Mouse (Mus musculus) MEL (cell line): ENCODE data around the gene Usp11. TPM values are rescaled to one million over a fixed set of nuclear protein-coding genes. Genes with fewer than 3 reads are reported as not detected.

Experiments used
- DNase-seq: peaks from one replicate; pipeline ENCODE4 v3.0.0; 2011; ENCODE audit warnings: low read depth, low spot score
- H3K27ac ChIP-seq: 2 replicates; pipeline ENCODE4 v1.5.1; 2012; ENCODE audit warnings: low read depth, mild to moderate bottlenecking, control low read depth, low read length, moderate library complexity; ENCODE audit not compliant: control insufficient read depth
- H3K27me3 ChIP-seq, 2 experiments: fragments of 150-350 bp in 1 of 2; sonication (generic) in 1 of 2; 2 replicates each; pipeline ENCODE4 v1.6.1; 2012; ENCODE audit warnings: low read length in 2 of 2, mild to moderate bottlenecking in 2 of 2, improper control_type of control experiment in 1 of 2, moderate library complexity in 1 of 2; ENCODE audit not compliant: insufficient read depth in 2 of 2, control insufficient read depth in 1 of 2
- H3K36me3 ChIP-seq, 2 experiments: 2 replicates each; pipeline ENCODE4 v1.6.1; 2012 to 2014; ENCODE audit warnings: low read length in 2 of 2, improper control_type of control experiment in 1 of 2, inconsistent platforms in 1 of 2, mild to moderate bottlenecking in 1 of 2; ENCODE audit not compliant: insufficient read depth in 2 of 2, control insufficient read depth in 1 of 2
- H3K4me1 ChIP-seq, 2 experiments: fragments of 150-350 bp in 1 of 2; sonication (generic) in 1 of 2; 2 replicates each; pipeline ENCODE4 v1.6.1; 2012; ENCODE audit warnings: low read length in 2 of 2, improper control_type of control experiment in 1 of 2, mild to moderate bottlenecking in 1 of 2; ENCODE audit not compliant: insufficient read depth in 2 of 2, control insufficient read depth in 1 of 2
- H3K4me3 ChIP-seq, 2 experiments: fragments of 150-350 bp in 1 of 2; sonication (generic) in 1 of 2; 2 replicates each; pipeline ENCODE4 v1.5.1; 2012; ENCODE audit warnings: low read depth in 2 of 2, low read length in 2 of 2, mild to moderate bottlenecking in 2 of 2, moderate library complexity in 2 of 2, control low read depth in 1 of 2, improper control_type of control experiment in 1 of 2; ENCODE audit not compliant: control insufficient read depth in 1 of 2, insufficient read depth in 1 of 2
- H3K79me2 ChIP-seq: 2 replicates; pipeline ENCODE4 v1.6.1; 2012; ENCODE audit warnings: mild to moderate bottlenecking, low read length, moderate library complexity; ENCODE audit not compliant: control insufficient read depth, poor library complexity, insufficient read depth
- H3K9ac ChIP-seq: 2 replicates; pipeline ENCODE4 v1.6.1; 2012; ENCODE audit warnings: low read depth, mild to moderate bottlenecking, control low read depth, low read length, moderate library complexity; ENCODE audit not compliant: control insufficient read depth, poor library complexity, severe bottlenecking
- H3K9me3 ChIP-seq: fragments of 150-350 bp; sonication (generic); replicated peaks from 2 replicates; pipeline ENCODE4 v1.6.1; 2012; ENCODE audit warnings: mild to moderate bottlenecking, low read length, improper control_type of control experiment, moderate library complexity; ENCODE audit not compliant: insufficient read depth
- BHLHE40 ChIP-seq: IDR thresholded peaks from 2 replicates; pipeline ENCODE4 v1.6.1; 2012; ENCODE audit warnings: low read depth, mild to moderate bottlenecking, inconsistent platforms, low read length, improper control_type of control experiment, borderline replicate concordance
- CHD2 ChIP-seq: IDR thresholded peaks from 2 replicates; pipeline ENCODE4 v1.6.1; 2011; ENCODE audit warnings: low read length, improper control_type of control experiment
- CTCF ChIP-seq, 3 experiments: IDR thresholded peaks in 2 of 3; conservative IDR thresholded peaks in 1 of 3; 2 replicates each; pipeline ENCODE4 v1.5.1; 2011 to 2012; ENCODE audit warnings: low read length in 3 of 3, low read depth in 2 of 3, mild to moderate bottlenecking in 2 of 3, improper control_type of control experiment in 1 of 3, inconsistent platforms in 1 of 3, mixed read lengths in 1 of 3, moderate library complexity in 1 of 3; ENCODE audit not compliant: control insufficient read depth in 1 of 3, insufficient read depth in 1 of 3, poor library complexity in 1 of 3, severe bottlenecking in 1 of 3
- ETS1 ChIP-seq: IDR thresholded peaks from 2 replicates; pipeline ENCODE4 v1.6.1; 2012; ENCODE audit warnings: low read depth, mild to moderate bottlenecking, inconsistent platforms, low read length, improper control_type of control experiment, moderate library complexity
- HCFC1 ChIP-seq: IDR thresholded peaks from 2 replicates; pipeline ENCODE4 v1.6.1; 2012; ENCODE audit warnings: low read depth, mild to moderate bottlenecking, inconsistent platforms, low read length, improper control_type of control experiment, moderate library complexity
- JUND ChIP-seq: IDR thresholded peaks from 2 replicates; pipeline ENCODE4 v1.6.1; 2011; ENCODE audit warnings: low read depth, mild to moderate bottlenecking, improper control_type of control experiment, low read length
- MAX ChIP-seq: IDR thresholded peaks from 2 replicates; pipeline ENCODE4 v1.6.1; 2011; ENCODE audit warnings: low read length, improper control_type of control experiment
- MEF2A ChIP-seq: IDR thresholded peaks from 2 replicates; pipeline ENCODE4 v1.6.1; 2014; ENCODE audit warnings: low read depth, mild to moderate bottlenecking, inconsistent platforms, low read length, improper control_type of control experiment; ENCODE audit not compliant: poor library complexity, insufficient replicate concordance, severe bottlenecking; ENCODE audit errors: extremely low read depth
- MYC ChIP-seq: IDR thresholded peaks from 2 replicates; pipeline ENCODE4 v1.6.1; 2011; ENCODE audit warnings: low read depth, mild to moderate bottlenecking, low read length, improper control_type of control experiment, moderate library complexity
- POLR2A ChIP-seq, 2 experiments: IDR thresholded peaks; 2 replicates each; pipeline ENCODE4 v1.6.1; 2011 to 2012; ENCODE audit warnings: low read length in 2 of 2, mild to moderate bottlenecking in 2 of 2, control low read depth in 1 of 2, improper control_type of control experiment in 1 of 2, low read depth in 1 of 2, moderate library complexity in 1 of 2; ENCODE audit not compliant: control insufficient read depth in 1 of 2, insufficient read depth in 1 of 2, poor library complexity in 1 of 2
- POLR2AphosphoS2 ChIP-seq: IDR thresholded peaks from 2 replicates; pipeline ENCODE4 v1.6.1; 2011; ENCODE audit warnings: low read length, improper control_type of control experiment
- POLR2AphosphoS5 ChIP-seq: IDR thresholded peaks from 2 replicates; pipeline ENCODE4 v1.6.1; 2012; ENCODE audit warnings: low read depth, borderline replicate concordance, mild to moderate bottlenecking, inconsistent platforms, low read length, moderate library complexity, mixed read lengths
- RAD21 ChIP-seq: IDR thresholded peaks from 2 replicates; pipeline ENCODE4 v1.6.1; 2011; ENCODE audit warnings: mild to moderate bottlenecking, low read depth, low read length, improper control_type of control experiment
- RCOR1 ChIP-seq: IDR thresholded peaks from 2 replicates; pipeline ENCODE4 v1.6.1; 2012; ENCODE audit warnings: low read depth, mild to moderate bottlenecking, inconsistent platforms, low read length, improper control_type of control experiment
- SIN3A ChIP-seq: IDR thresholded peaks from 2 replicates; pipeline ENCODE4 v1.6.1; 2012; ENCODE audit warnings: low read length, improper control_type of control experiment, inconsistent platforms
- SMC3 ChIP-seq: IDR thresholded peaks from 2 replicates; pipeline ENCODE4 v1.6.1; 2011; ENCODE audit warnings: low read depth, low read length, improper control_type of control experiment
- TBP ChIP-seq: IDR thresholded peaks from 2 replicates; pipeline ENCODE4 v1.8.0; 2011; ENCODE audit warnings: low read depth, low read length, improper control_type of control experiment
- TCF12 ChIP-seq: IDR thresholded peaks from 2 replicates; pipeline ENCODE4 v1.6.1; 2014; ENCODE audit warnings: low read depth, mild to moderate bottlenecking, inconsistent platforms, low read length, improper control_type of control experiment, moderate library complexity
- ZC3H11A ChIP-seq: IDR thresholded peaks from 2 replicates; pipeline ENCODE4 v1.6.1; 2012; ENCODE audit warnings: low read depth, mild to moderate bottlenecking, inconsistent platforms, low read length, improper control_type of control experiment
- ZMIZ1 ChIP-seq: IDR thresholded peaks from 2 replicates; pipeline ENCODE4 v1.6.1; 2012; ENCODE audit warnings: low read depth, mild to moderate bottlenecking, inconsistent platforms, low read length, improper control_type of control experiment, moderate library complexity
- ZNF384 ChIP-seq: IDR thresholded peaks from 2 replicates; pipeline ENCODE4 v1.6.1; 2012; ENCODE audit warnings: low read depth, mild to moderate bottlenecking, inconsistent platforms, low read length, improper control_type of control experiment
- polyA plus RNA-seq, 2 experiments: library from polyadenylated mRNA; stranded (reverse) in 1 of 2; unstranded in 1 of 2; fragments of >175 nt in 1 of 2; fragments of >200 nt in 1 of 2; gene quantifications; 2 replicates each; pipeline versions ENCODE4 v1.2.1 to v1.2.4; 2012; ENCODE audit warnings: low replicate concordance in 2 of 2, low read depth in 1 of 2; ENCODE audit not compliant: insufficient read length in 2 of 2, insufficient read depth in 1 of 2, missing spikeins in 1 of 2
- total RNA-seq: library from RNA; depleted of rRNA; stranded (reverse); fragments of 300-350 nt; gene quantifications from 2 replicates; pipeline ENCODE4 v1.2.3, GENCODE M21; 2012

The Usp11 gene
- total and polyA plus RNA-seq, 3 experiments = 13.8 to 34.4 TPM; not detected in 1

- Histone ChIP-seq H3K4me3 (peak overlapping the region; percentile 62 to 90), H3K9ac (peak overlapping the region; percentile 97), H3K27me3 (no peaks in the 10 kb centered on the region), H3K9me3 (no peaks in the 10 kb centered on the region), H3K79me2 (peaks cover 27% of the 10 kb centered on the region), H3K27ac (peak overlapping the region; percentile 73), H3K4me1 (peaks cover 8 to 16% of the 10 kb centered on the region in 2 experiments), H3K36me3 (peaks cover 2 to 22% of the 10 kb centered on the region in 2 experiments; a peak in 3 of 4 replicates)
- peak; percentile 59 for DNase-seq
- TF ChIP-seq TBP = no peak
- TF ChIP-seq ZMIZ1 = no peak
- no peak for TF ChIP-seq RCOR1
- TF ChIP-seq ETS1 = no peak
- TF ChIP-seq BHLHE40 = no peak
- peak in 2 of 3 experiments; percentile 18 to 46; a peak in 4 of 6 replicates for TF ChIP-seq CTCF (IDR thresholded peaks at IDR 0.05 in 2 of 3, conservative IDR thresholded peaks at IDR 0.05 in 1 of 3; ENCODE audit: control insufficient read depth in 1 of 3, insufficient read depth in 1 of 3, low read depth in 2 of 3, low read length in 3 of 3, poor library complexity in 1 of 3, severe bottlenecking in 1 of 3)
- TF ChIP-seq ZNF384 = no peak
- TF ChIP-seq SIN3A = no peak; the same call in 1 of the 2 replicates
Observed at GRCm38 (mm10) chrX:20688615-20689014, 15.1 kb upstream of the Usp11 start.

- Histone ChIP-seq H3K9me3 (no peaks in the 10 kb centered on the region), H3K36me3 (peaks cover 10 to 20% of the 10 kb centered on the region in 2 experiments), H3K9ac (no peak overlapping the region), H3K79me2 (peaks cover 27% of the 10 kb centered on the region), H3K27ac (no peak overlapping the region), H3K4me1 (peaks cover 5 to 14% of the 10 kb centered on the region in 2 experiments), H3K4me3 (no peak overlapping the region), H3K27me3 (no peaks in the 10 kb centered on the region)
- DNase-seq = no peak
- TF ChIP-seq ETS1 = no peak
- TF ChIP-seq CHD2 = no peak
- no peak for TF ChIP-seq JUND
- TF ChIP-seq MAX = no peak
- TF ChIP-seq POLR2AphosphoS2 = no peak
- TF ChIP-seq RAD21 = no peak
- TF ChIP-seq MEF2A = no peak
- no peak for TF ChIP-seq HCFC1
- no peak for TF ChIP-seq POLR2A (IDR thresholded peaks at IDR 0.05; ENCODE audit: control insufficient read depth in 1 of 2, insufficient read depth in 1 of 2, low read depth in 1 of 2, low read length in 2 of 2, poor library complexity in 1 of 2)
- TF ChIP-seq TCF12 = no peak
- no peak for TF ChIP-seq ZMIZ1
- TF ChIP-seq POLR2AphosphoS5 = no peak
- TF ChIP-seq ZC3H11A = no peak
- no peak for TF ChIP-seq SIN3A
- TF ChIP-seq MYC = no peak
- TF ChIP-seq SMC3 = no peak
Observed at GRCm38 (mm10) chrX:20691566-20691965, 12.1 kb upstream of the Usp11 start.
